Mouse (Mus musculus) lung, postnatal 4 days (tissue): Measurements from ENCODE around the gene Mrpl42.
A peak's percentile ranks its signal among the peaks of the same experiment; 100 is the strongest.

ENCODE experiments used
- DNase-seq, 2 experiments: peaks; one replicate each; pipeline ENCODE4 v3.0.0; 2021

The Mrpl42 gene

DNA sequence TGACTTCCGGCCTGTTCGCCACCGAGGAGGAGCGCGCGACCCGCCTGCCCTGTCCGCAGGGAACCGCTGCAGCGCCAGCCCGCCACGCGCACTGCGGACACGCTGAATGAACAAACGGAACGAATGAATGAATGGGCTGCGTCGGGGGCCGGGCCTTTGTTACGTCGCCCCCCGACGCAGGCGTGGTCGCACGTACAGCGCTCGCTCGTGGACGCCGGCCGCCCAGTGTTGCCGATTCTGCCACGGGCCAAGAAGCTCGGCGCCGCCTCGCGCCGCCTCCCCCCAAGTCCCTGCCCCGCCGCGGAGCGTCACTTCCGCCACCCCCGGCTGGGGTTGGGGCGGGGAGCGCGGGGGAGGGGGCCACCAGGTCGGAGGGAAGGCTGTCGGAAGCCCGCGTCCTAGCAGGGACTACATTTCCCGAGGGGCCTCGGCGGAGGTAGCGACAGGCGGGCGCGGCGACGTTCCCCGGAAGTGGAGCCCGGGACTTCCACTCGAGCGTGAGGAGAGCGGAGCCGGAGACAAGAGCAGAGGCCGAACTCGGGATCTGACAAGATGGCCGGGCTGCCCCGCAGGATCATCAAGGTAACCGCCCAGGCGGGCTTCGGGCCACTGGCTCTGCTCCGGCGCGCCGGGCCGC, 13.0 kb upstream of the Mrpl42 start, which contains the start of gene Ube2n:
Ube2n (plus strand) TSS at position 490 of the 637 bp plus-strand sequence.
- peak; percentile 98 to 100 for DNase-seq

DNA sequence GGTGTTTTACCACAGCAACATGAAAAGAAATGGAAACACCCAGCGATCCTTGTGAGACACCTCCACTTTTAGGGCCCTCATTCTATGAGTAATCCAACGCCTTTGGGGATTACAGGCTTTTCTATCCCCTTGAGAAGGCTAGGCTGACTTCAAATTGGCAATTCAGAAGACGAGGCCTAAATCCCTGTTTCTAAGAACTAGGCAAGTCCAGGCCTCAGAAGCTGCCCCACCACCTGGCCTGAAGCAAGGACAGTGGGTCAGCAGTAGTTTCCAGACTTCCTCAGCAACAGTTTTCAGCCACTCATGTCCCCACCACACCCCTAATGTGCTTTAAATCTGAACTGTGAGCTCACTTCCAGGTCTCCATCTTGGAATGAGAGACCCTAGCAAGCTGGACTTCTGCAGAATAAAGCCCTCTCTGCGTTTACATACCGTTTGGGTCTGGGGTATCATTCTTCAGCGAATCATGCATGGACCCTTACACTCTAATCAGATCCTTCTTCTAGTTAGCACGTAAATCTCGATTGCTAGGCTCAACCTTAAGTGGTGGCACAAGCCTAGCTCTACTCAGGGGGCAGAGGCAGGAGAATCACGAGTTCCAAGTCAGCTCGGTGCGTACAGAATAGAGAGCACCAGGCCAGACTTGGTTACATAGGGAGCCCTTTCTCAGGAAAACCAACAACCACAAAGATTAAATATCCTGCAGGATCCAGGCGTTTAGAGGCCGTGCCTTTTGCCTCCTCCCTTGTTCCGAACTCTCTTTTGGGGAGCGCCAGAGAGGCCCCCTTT, 12.2 kb upstream of the Mrpl42 start:
- DNase-seq: no peak

DNA sequence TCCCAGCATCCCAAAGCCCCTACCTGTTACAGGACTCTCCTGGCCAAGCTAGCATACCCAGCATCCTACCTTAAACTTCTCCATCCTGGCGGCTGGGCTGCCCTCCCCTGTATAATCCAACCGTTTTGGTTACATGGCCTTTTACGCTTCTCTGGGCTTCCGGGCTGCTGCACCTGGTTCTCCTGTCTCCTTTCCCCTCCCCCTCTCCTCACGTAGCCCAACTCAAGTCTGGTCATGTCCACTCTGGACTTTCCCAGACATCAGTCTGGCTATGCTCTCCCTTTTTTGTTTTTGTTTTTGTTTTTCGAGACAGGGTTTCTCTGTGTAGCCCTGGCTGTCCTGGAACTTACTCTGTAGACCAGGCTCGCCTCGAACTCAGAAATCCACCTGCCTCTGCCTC, 10.9 kb upstream of the Mrpl42 start:
- DNase-seq: no peak

- DNase-seq: no peak
Measured at GRCm38 (mm10) chr10:95509263-95509662, 7.5 kb upstream of the Mrpl42 start.

DNA sequence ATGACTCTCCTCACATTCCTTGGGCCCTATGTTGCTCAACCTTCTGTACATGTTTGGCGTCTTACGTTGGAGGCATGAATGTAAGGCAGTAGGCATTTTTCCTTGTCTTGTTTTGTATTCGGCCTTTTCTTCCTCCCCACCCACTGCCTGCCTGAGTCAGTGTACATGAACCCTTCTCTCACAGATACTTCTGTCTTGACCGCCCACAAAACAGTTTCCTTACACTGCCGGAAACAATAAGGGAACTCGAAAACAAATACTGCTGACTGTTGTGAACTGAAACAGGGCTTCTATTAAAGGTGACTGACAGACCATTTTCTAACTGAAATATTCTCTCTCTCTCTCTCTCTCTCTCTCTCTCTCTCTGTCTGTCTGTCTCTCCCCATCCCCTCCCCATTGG, 7.1 kb upstream of the Mrpl42 start:
- no peak for DNase-seq

DNA sequence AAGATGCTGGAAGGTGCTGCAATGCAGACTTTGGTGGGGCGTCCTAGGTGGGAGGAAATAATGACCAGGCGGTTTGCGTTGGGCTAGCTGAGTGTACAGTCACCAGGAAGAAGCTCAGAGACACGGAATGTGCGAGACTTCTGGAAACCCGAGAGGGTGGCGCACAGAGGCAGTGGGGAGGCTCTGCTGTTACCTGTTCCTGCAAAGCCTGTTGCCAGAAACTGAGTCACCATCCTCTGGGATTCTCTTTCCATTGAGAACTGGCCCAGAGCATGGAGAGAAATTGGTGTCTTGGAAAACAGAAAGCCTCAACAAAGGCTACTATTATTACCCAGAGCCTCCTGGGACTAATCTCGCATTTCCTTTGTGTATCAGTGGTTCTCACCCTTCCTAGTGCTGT, 6.4 kb upstream of the Mrpl42 start:
- no peak for DNase-seq

DNA sequence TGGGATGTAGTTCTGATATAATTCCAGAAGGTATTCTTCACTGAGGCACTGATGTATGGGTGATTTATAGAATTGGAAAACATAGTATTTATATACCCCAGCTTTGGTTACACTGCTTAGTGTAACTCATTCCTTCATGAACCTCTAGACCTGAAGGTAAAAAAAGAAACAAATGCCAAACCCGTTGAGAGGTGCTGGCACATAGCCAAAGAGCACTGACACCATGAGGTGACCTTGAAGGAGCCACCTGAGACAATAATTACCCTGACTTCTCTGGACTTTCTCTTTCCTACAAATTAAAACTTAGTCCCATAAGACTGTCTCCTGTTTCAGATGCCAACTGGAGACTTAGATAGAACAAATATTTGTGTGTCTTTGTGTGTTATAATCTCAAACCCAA, 2.6 kb upstream of the Mrpl42 start:
- DNase-seq: no peak

DNA sequence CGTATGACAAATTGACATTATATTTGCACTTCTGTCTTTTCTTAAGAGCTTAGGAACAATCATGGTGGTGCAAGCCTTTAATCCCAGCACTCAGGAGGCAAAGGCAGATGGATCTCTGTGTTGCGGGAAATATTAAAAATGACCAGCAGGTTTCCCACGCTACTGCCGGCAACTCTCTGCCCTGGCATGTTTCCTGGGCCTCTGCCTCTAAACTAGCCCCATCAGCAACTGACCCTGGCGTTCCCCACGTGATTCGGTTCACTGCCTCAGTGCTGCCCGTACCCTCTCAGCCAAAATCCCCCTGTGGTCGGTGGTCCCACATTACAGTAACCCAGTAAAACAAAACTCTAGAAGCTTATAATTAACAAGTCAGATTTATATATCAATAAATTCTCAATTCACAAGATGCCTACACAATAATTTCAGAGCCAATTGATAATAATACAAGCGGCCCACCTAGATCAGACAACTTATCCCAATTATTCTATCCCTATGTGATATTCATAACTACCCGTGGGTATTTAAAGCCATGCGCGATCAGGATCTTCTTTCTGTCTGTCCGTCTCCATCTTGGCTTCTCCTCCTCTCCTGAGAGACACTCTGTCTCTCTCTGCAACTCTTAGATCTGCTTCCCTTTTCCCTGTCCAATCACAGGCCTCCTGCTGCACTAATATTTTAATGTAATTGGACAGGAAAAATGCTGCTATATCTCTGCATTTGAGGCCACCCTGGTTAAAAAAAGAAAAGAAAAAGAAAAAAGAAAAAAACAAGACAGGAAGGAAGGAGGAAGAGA, 1.9 kb upstream of the Mrpl42 start:
- DNase-seq: no peak

DNA sequence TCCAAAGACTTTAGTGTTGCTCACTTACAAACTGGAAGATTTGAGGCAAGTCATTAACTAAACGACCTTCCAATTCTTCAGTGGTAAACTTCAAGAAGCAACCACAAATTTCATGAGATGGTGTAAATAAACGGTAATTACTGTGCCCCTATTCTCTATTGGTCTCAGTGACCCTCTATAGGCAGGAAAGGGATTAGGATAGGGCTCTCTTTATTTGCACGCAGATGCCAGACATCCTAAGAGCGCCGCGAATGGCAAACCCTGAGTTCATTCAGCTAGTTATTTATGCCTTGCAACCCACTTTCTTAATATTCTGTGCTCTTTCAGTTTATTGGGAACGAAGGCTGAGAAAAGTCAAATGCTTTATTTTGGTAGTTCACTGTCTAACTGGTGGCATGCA, 707 bp downstream of the Mrpl42 start:
- DNase-seq: no peak

GRCm38 (mm10) chr10:95494268-95494667, 7.5 kb downstream of the Mrpl42 start:
- DNase-seq: no peak

DNA sequence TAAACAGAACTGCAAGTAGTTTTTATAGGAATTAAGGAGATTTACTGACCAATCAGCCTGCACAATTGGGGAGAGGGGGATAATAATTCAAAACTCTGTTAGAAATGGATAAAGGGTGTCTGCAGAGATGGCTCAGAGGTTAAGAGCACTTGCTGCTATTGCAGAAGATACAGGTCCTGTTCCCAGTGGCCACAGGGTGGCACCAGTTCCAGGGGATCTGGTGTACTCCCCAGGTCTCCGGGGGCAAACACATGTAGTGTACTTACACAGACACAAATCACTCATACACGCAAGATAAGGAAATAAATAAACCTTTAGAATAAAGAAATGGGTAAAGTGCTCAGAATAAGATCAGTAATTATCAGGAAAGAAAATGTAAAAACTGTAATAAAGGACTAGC, 12.1 kb downstream of the Mrpl42 start:
- peak; percentile 37 to 39 for DNase-seq

DNA sequence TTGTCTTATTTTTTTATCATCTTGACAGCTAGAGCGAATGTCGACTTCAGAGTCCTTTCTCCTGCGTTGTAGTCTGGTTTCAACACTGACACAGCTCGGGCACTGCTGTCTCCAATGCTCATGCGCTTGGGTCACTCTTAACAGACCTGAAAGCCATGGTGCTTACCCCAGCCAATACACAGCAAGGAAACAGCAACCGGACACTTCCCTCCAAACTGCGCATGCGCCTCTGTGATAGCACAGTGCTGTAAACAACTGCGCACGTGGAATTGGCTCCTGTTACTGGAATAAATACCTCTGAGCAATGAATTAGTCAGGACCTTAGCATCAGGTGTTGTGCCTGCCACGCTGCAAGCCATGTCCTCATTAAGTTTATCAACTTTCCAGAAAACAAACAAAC, 24.2 kb downstream of the Mrpl42 start:
- no peak for DNase-seq

DNA sequence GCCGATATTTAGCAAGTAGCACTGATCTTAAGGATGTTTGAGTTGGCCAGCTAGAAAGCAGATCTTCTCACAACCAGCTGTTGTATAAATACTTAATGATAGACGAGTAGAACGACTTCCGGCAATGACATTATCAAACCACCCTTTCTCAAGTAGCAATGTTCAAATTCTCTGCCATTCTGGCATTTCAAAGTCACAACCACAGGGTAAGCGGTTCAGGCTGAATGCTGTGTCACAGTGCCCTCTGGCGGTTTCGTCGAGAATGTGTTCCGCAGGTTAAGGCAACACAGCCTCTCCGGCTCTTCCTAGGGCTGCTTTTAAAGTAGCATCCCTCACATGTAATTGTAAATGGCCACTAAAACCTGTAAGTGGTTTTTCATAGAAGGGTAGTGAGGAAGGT, 25.8 kb downstream of the Mrpl42 start:
- peak; percentile 84 to 91 for DNase-seq

- DNase-seq: no peak
Measured at GRCm38 (mm10) chr10:95471889-95472547, 29.7 kb downstream of the Mrpl42 start.

GRCm38 (mm10) chr10:95471186-95471585, 30.6 kb downstream of the Mrpl42 start:
- no peak for DNase-seq

DNA sequence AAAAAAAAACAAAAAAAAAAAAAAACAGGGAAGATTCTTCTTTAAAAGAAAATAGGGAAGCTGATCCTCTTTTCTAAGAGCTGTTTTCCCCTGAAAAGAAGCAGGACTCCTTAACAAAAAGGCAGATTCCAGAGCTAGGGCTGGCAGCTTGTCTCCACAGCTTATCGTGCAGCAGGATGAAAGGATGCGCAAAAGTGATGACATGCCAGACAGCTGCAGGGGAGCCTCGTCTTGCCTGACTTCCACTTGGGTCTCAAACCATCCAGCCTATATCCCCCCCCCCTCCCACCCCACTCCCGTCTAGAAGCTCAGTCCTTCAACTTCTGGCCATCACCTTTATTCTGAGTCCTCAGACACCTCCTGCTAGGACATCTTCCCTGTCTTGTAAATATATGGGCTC, 32.8 kb downstream of the Mrpl42 start:
- no peak for DNase-seq

DNA sequence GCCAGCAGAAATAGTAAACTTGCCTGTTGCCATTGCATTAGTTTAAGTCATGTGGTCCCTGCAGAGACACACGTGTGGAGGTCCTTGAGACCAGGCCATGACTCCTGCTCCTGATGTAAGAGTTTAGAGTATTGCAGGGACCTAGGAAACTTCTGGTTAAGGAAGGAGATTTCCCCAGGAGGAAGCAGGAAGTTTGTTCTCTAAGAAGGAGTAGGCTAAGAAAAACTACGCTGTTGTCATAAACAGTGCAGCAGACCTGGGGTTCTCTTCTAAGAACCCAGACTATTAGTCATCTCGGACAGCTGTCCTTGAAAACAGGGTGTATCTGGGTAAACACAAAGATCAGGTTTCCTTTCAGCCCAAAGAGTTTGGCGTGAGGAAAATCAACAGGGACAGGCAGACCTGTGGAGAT, 36.2 kb downstream of the Mrpl42 start:
- DNase-seq: peak in 1 of 2 experiments; percentile 26

GRCm38 (mm10) chr10:95464527-95464926, 37.2 kb downstream of the Mrpl42 start:
- DNase-seq: no peak

DNA sequence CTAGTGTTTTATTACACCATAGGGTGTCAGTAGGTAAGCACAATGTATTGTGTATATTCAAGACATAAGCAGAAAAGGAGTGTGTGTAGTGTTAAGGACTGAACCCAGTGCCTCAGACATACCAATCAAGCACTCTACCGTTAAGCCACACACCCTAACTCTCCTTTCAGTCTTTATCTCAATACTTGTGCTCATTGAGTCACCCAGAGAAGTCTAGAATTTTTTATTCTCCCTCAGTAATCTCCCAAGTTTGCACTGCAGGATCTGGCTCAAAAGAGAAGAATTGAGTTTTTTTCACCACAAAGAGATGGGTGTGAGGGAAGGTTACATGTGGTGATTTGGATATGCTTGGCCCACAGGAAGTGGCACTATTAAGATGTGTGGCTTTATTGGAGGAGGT, 39.5 kb downstream of the Mrpl42 start:
- no peak for DNase-seq

GRCm38 (mm10) chr10:95461053-95461553, 40.6 kb downstream of the Mrpl42 start:
- no peak for DNase-seq

GRCm38 (mm10) chr10:95458050-95458806, 43.5 kb downstream of the Mrpl42 start:
- DNase-seq: peak; percentile 12 to 39
